ENCODE assay signal across 7 mouse cellular contexts in genomic region chr11:101190181-101190912, GRCm38 (mm10). TPM values are rescaled to one million over a fixed set of nuclear protein-coding genes. Genes with fewer than 3 reads are reported as not detected.
A peak's percentile ranks its signal among the peaks of the same experiment; 100 is the strongest.
DNase-seq lines count a peak whose midpoint lies in the region; ATAC-seq lines count a peak whose summit lies in the region.

No protein-coding gene starts in this region.

- H3K4me3 ChIP-seq in megakaryocyte, embryonic 14.5 days (replicated peaks): peak overlapping the region; percentile 83
- peak overlapping the region; percentile 41 for H3K4me3 ChIP-seq in erythroblast, embryonic 14.5 days (replicated peaks)
- no peak overlapping the region for H3K4me3 ChIP-seq in limb, embryonic 15.5 days
- no peak overlapping the region for H3K4me3 ChIP-seq in stomach, embryonic 16.5 days (replicated peaks; ENCODE audit: low read length)

- H3K27ac ChIP-seq in limb, embryonic 15.5 days: peak overlapping the region; percentile 75
- peak overlapping the region; percentile 96 for H3K27ac ChIP-seq in stomach, embryonic 16.5 days (ENCODE audit: low read length)

- no peak for ATAC-seq in megakaryocyte, adult 5-6 weeks (ENCODE audit: poor library complexity, severe bottlenecking)
- ATAC-seq in limb, embryonic 15.5 days (ENCODE audit: insufficient number of reproducible peaks, low FRiP score, low TSS enrichment, low read depth): no peak
- ATAC-seq in stomach, embryonic 16.5 days (ENCODE audit: insufficient read depth, low FRiP score): peak; percentile 14; the same call in 1 of the 2 replicates
- no peak for ATAC-seq in CD4-positive, CD25-positive, alpha-beta regulatory T cell, adult 4 months

- H3K9me3 ChIP-seq in megakaryocyte, embryonic 14.5 days: 0 out of 2 replicates have a peak, but pooled peaks cover 4% of the 10 kb centered on the region
- peaks cover 7% of the 10 kb centered on the region; the same call in 1 of the 2 replicates for H3K9me3 ChIP-seq in erythroblast, embryonic 14.5 days (ENCODE audit: control insufficient read depth, low read length)
- H3K9me3 ChIP-seq in limb, embryonic 15.5 days: no peaks in the 10 kb centered on the region
- no peaks in the 10 kb centered on the region for H3K9me3 ChIP-seq in stomach, embryonic 16.5 days (replicated peaks; ENCODE audit: control insufficient read depth, low read length)

- H3K9ac ChIP-seq in limb, embryonic 15.5 days: no peak overlapping the region
- H3K9ac ChIP-seq in stomach, embryonic 16.5 days (ENCODE audit: low read length): peak overlapping the region; percentile 52

- peaks cover 95% of the 10 kb centered on the region for H3K4me1 ChIP-seq in megakaryocyte, embryonic 14.5 days
- peaks cover 52% of the 10 kb centered on the region for H3K4me1 ChIP-seq in erythroblast, embryonic 14.5 days (ENCODE audit: control insufficient read depth)
- peaks cover 27% of the 10 kb centered on the region for H3K4me1 ChIP-seq in limb, embryonic 15.5 days
- H3K4me1 ChIP-seq in stomach, embryonic 16.5 days (ENCODE audit: control insufficient read depth, insufficient read depth, low read length): peaks cover 35% of the 10 kb centered on the region

- peaks cover 11% of the 10 kb centered on the region for H3K27me3 ChIP-seq in megakaryocyte, embryonic 14.5 days (replicated peaks)
- H3K27me3 ChIP-seq in erythroblast, embryonic 14.5 days (ENCODE audit: control insufficient read depth): no peaks in the 10 kb centered on the region; the same call in 1 of the 2 replicates
- H3K27me3 ChIP-seq in limb, embryonic 15.5 days: no peaks in the 10 kb centered on the region
- no peaks in the 10 kb centered on the region for H3K27me3 ChIP-seq in stomach, embryonic 16.5 days (ENCODE audit: control insufficient read depth, insufficient read depth, low read length)

- DNase-seq in ovary, postnatal 10 days (ENCODE audit: low spot score): no peak

- 38% methylated on average over 8 of the region's 8 CpGs for WGBS in limb, embryonic 15.5 days
- WGBS in stomach, embryonic 16.5 days: 40% methylated on average over 8 of the region's 8 CpGs

- no peak overlapping the region for H3K4me2 ChIP-seq in limb, embryonic 15.5 days
- peak overlapping the region; percentile 34; the same call in 1 of the 2 replicates for H3K4me2 ChIP-seq in stomach, embryonic 16.5 days (ENCODE audit: low read depth, low read length)

- H3K36me3 ChIP-seq in megakaryocyte, embryonic 14.5 days (replicated peaks; ENCODE audit: low read length): peaks cover 84% of the 10 kb centered on the region
- peaks cover 71% of the 10 kb centered on the region for H3K36me3 ChIP-seq in erythroblast, embryonic 14.5 days (ENCODE audit: control insufficient read depth)
- peaks cover 29% of the 10 kb centered on the region for H3K36me3 ChIP-seq in limb, embryonic 15.5 days
- H3K36me3 ChIP-seq in stomach, embryonic 16.5 days (ENCODE audit: control insufficient read depth, insufficient read depth, low read length): no peaks in the 10 kb centered on the region

RNA-seq across cellular contexts. Expression of gene Ccr10, which starts 15.1 kb away (rescaled TPM):
- polyA plus RNA-seq in megakaryocyte, embryonic 14.5 days (2012; ENCODE audit: insufficient read depth, low replicate concordance): 0.13 TPM in 1 of 2 replicates, not detected in the other
- total RNA-seq in megakaryocyte, adult 5-6 weeks (2015): 0.11 TPM in 1 of 2 replicates, not detected in the other
- total RNA-seq in megakaryocyte, adult 5-6 weeks (2017): 0.07 and 0.37 TPM in 2 replicates
- 0.02 TPM in 1 of 2 replicates, not detected in the other for polyA plus RNA-seq in erythroblast, embryonic 14.5 days (2012)
- polyA plus RNA-seq in limb, embryonic 15.5 days (2015; fragmentation: Nextera tagmentation; extraction: Ambion mirVana): 0.14 and 0.36 TPM in 2 replicates
- 0.26 and 0.43 TPM in 2 replicates for polyA plus RNA-seq in stomach, embryonic 16.5 days (2015; fragmentation: Nextera tagmentation; extraction: Ambion mirVana)
- 1 to 10 TPM in 1 of 2 experiments, under 1 TPM in 1; 0.36 to 2.0 TPM for polyA plus RNA-seq in CD4-positive, CD25-positive, alpha-beta regulatory T cell, adult 4 months (2017; shearing (Covaris generic))

RNA-seq across cellular contexts. Expression of gene Plekhh3, which starts 19.2 kb away (rescaled TPM):
- 2.3 and 6.6 TPM in 2 replicates for polyA plus RNA-seq in megakaryocyte, embryonic 14.5 days (2012; ENCODE audit: insufficient read depth, low replicate concordance)
- total RNA-seq in megakaryocyte, adult 5-6 weeks (2015): 0.96 and 1.6 TPM in 2 replicates
- total RNA-seq in megakaryocyte, adult 5-6 weeks (2017): 1.8 and 3.8 TPM in 2 replicates
- polyA plus RNA-seq in erythroblast, embryonic 14.5 days (2012): 0.15 and 0.21 TPM in 2 replicates
- polyA plus RNA-seq in limb, embryonic 15.5 days (2015; fragmentation: Nextera tagmentation; extraction: Ambion mirVana): 21.7 and 22.1 TPM in 2 replicates
- 17.6 and 18.7 TPM in 2 replicates for polyA plus RNA-seq in stomach, embryonic 16.5 days (2015; fragmentation: Nextera tagmentation; extraction: Ambion mirVana)
- not detected for polyA plus RNA-seq in CD4-positive, CD25-positive, alpha-beta regulatory T cell, adult 4 months (2017; shearing (Covaris generic))

RNA-seq across cellular contexts. Expression of gene Cntnap1, which starts 20.0 kb away (rescaled TPM):
- 0.72 and 0.89 TPM in 2 replicates for polyA plus RNA-seq in megakaryocyte, embryonic 14.5 days (2012; ENCODE audit: insufficient read depth, low replicate concordance)
- total RNA-seq in megakaryocyte, adult 5-6 weeks (2015): not detected in 2 replicates
- 0.07 TPM in 1 of 2 replicates, not detected in the other for total RNA-seq in megakaryocyte, adult 5-6 weeks (2017)
- 0.01 TPM in 1 of 2 replicates, not detected in the other for polyA plus RNA-seq in erythroblast, embryonic 14.5 days (2012)
- 1.2 and 1.4 TPM in 2 replicates for polyA plus RNA-seq in limb, embryonic 15.5 days (2015; fragmentation: Nextera tagmentation; extraction: Ambion mirVana)
- 2.3 and 2.6 TPM in 2 replicates for polyA plus RNA-seq in stomach, embryonic 16.5 days (2015; fragmentation: Nextera tagmentation; extraction: Ambion mirVana)
- under 1 TPM in 1 of 2 experiments, not detected in 1; 0.17 TPM for polyA plus RNA-seq in CD4-positive, CD25-positive, alpha-beta regulatory T cell, adult 4 months (2017; shearing (Covaris generic))

RNA-seq across cellular contexts. Expression of gene Tubg2, which starts 34.6 kb away (rescaled TPM):
- not detected in 2 replicates for polyA plus RNA-seq in megakaryocyte, embryonic 14.5 days (2012; ENCODE audit: insufficient read depth, low replicate concordance)
- total RNA-seq in megakaryocyte, adult 5-6 weeks (2015): not detected in 2 replicates
- total RNA-seq in megakaryocyte, adult 5-6 weeks (2017): not detected in 2 replicates
- not detected in 2 replicates for polyA plus RNA-seq in erythroblast, embryonic 14.5 days (2012)
- polyA plus RNA-seq in limb, embryonic 15.5 days (2015; fragmentation: Nextera tagmentation; extraction: Ambion mirVana): 5.7 and 6.8 TPM in 2 replicates
- 3.9 and 4.6 TPM in 2 replicates for polyA plus RNA-seq in stomach, embryonic 16.5 days (2015; fragmentation: Nextera tagmentation; extraction: Ambion mirVana)
- 1 to 10 TPM; 1.4 to 3.5 TPM for polyA plus RNA-seq in CD4-positive, CD25-positive, alpha-beta regulatory T cell, adult 4 months (2017; shearing (Covaris generic))

RNA-seq across cellular contexts. Expression of gene Ezh1, which starts 35.9 kb away (rescaled TPM):
- polyA plus RNA-seq in megakaryocyte, embryonic 14.5 days (2012; ENCODE audit: insufficient read depth, low replicate concordance): 0.65 and 2.0 TPM in 2 replicates
- 20.0 and 20.8 TPM in 2 replicates for total RNA-seq in megakaryocyte, adult 5-6 weeks (2015)
- 20.0 and 20.1 TPM in 2 replicates for total RNA-seq in megakaryocyte, adult 5-6 weeks (2017)
- 0.71 and 0.74 TPM in 2 replicates for polyA plus RNA-seq in erythroblast, embryonic 14.5 days (2012)
- polyA plus RNA-seq in limb, embryonic 15.5 days (2015; fragmentation: Nextera tagmentation; extraction: Ambion mirVana): 15.6 and 17.6 TPM in 2 replicates
- polyA plus RNA-seq in stomach, embryonic 16.5 days (2015; fragmentation: Nextera tagmentation; extraction: Ambion mirVana): 18.5 and 21.8 TPM in 2 replicates
- polyA plus RNA-seq in CD4-positive, CD25-positive, alpha-beta regulatory T cell, adult 4 months (2017; shearing (Covaris generic)): 10 to 100 TPM; 57.3 to 85.6 TPM

Comparison
In these comparisons a context has a peak if more than half of its experiments do, and no peak if none do; other contexts are left out.
1. H3K4me3 ChIP-seq: peak in megakaryocyte, embryonic 14.5 days (single experiment) and erythroblast, embryonic 14.5 days (single experiment); none in limb, embryonic 15.5 days (single experiment) and stomach, embryonic 16.5 days (single experiment).